Mouse (Mus musculus) adrenal gland, adult 8-10 months (tissue): ENCODE data around the gene AB124611. TPM values are rescaled to one million over a fixed set of nuclear protein-coding genes. Genes with fewer than 3 reads are reported as not detected.
"Not testable (repeated sequence)": the region's sequence is repeated elsewhere in the genome, so short reads cannot be mapped to it uniquely, and the experiment has no call there.

Source experiments
- DNase-seq: peaks from one replicate; pipeline ENCODE4 v3.0.0; 2022
- total RNA-seq, 4 experiments: library from RNA; stranded (reverse); gene quantifications; 2 replicates each; pipeline ENCODE4 v1.2.4; 2022

Gene AB124611
- total RNA-seq, 4 experiments from 2014 or later: 0.77 to 2.3 (median 1.6) TPM

DNA sequence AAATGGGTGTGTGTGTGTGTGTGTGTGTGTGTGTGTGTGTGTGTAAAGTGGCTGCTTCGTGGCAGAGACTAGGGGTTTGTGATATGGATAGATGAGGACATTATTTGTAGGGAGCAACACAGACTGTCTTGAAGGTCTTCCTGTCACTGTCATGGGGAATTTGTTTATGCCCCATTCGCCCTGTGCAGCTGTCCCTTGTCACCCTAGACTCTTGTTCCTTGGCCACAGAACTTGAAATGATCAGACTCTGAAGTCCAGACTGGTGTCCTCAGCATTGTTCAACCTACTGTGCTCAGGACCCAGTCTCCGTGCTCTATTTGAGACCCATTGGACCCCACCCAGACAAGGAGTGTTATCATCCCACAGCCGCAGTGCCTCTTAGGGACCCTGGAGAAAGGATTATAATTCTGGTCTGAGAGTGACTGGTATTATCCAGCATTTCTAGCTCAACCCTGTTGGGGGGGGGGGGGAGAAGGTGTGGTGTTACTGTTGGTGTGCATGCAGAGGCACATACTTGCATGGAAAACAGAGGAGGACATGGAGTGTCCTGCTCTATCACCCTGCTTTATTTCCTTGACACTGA, 39.1 kb downstream of the AB124611 start:
- DNase-seq: no peak

DNA sequence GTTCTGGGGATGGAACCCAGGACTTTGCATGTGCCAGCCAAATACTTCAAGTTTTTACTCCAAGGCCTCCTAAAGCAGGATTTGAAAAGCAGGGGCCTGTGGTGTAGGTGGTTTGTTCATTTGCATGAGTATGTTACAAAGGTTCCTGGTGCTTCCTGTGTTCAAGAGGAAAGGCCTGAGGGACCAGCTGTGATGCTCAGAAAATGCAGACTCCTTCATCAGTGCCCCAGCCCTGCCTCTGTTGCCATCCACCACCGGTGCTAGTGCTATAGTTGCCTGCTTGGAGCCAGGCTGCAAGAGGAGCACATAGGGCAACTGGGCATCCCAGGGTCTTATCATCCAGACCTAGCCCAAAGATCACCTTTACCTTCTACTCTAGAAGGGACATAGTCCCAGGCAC, 40.6 kb downstream of the AB124611 start:
- no peak for DNase-seq

DNA sequence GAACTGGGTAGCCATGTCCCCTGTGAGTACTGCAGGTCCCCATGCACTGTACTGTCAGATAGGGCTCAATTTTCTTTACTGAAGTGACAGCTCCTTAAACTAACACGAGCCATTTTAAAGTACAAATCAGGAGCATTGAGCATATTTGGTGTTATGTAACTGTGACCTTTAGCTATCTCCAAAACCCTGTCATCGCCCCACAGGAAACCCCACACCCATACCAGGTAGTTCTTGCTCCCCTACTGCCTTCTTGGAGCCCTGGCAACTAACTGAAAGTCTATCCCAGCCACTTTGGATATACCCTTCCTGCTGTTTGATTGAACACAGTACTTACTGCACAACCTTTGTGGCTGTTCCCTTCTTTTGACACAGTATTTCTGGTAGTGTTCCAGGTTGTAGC, 41.1 kb downstream of the AB124611 start:
- no peak for DNase-seq

DNA sequence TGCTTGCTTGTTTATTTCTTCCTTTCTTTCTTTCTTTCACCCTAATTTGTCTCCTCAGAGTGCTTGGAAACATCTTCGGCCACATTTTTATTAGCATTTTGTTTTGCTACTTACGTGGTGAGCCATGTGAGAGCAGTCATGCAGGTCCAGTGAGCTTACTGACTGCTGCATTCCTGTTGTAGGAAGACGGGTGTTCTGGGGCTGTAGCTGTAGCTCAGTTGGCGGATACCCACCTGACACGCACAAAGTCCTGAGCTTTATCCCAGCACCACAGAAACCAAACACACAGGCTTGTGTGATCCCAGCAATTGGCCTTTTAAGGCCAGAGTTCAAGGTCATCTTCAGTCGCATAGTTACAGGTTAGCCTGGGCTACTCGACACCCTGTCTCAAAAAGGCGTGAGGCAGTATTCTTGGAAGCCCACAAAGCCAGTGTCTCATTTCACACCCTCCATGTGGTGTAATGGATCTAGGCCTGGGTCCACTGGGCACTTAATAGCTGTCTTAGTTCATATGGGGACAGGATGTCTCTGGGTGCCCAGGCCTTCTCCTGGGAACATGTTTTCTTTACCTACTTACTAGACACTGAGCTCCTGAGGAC, 42.8 kb downstream of the AB124611 start:
- no peak for DNase-seq

DNA sequence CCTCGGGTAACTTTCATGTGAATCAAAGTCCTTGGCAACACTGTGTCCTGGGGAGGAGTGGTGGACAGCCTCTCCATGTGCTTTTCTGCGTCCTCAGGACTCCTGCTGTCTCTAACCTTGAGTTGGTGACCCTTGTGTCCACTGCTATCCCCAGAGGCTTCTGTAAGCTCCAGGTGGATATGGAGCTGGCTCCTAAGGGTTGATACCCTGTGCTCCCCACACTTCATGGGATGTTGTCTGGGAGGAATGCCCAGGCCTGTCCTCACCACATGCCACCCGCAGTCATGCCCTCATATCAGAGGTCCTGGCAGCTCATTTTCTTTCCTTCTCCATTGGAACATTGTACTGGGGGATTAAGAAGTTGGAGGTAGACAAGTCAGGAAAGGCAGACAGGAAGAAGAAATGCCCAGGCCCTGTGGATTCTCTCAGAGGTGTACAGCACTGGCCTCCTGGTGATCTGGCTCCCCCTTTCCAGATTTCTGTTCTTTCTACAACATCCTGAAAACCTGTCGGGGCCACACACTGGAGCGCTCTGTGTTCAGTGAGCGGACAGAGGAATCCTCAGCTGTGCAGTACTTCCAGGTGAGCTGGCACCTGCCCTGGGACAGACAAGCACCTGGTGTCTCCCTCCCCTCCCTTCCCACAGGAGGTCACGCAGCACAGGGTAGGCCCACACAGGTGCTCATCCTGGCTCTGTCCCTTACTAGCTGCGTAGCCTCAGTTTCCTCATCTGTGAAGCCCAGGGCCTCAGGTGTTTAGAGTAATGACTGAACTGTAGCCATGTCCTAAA, 48.2 kb downstream of the AB124611 start:
- no peak for DNase-seq

DNA sequence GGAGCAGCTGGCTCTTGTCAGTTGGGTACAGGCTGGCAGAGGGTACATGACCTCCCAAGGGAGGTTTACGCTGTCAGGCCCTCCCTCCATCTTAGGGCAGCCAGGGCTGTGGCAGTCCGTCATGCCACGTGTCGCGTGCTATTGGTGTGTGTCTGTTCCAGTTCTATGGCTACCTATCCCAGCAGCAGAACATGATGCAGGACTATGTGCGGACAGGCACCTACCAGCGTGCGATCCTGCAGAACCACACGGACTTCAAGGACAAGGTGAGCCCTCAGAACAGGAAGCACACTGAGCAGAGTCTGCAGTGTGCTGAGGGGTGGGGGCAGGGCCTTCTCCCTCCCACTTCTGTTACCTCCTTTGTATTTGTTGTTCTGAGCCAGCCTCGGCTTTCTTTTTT, 49.3 kb downstream of the AB124611 start:
- no peak for DNase-seq

DNA sequence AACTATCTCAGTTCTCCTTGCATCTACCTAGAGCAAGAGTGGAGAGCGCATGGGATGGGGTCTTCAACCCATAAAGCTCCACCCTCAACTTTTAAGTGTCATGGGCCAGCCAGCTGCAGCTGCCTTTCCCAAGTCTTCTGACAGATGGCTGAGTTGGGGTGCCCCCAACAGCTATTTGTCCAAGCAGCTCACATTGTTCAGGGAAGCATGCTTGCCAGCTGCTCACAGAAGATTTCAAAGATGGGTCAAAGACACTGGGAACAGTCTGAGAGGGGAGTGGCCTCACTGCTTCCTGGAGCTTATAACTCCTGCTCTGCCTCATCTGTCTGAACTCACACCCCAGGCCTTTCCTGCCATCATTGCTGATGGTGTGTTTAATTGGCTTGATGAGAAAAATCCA, 50.3 kb downstream of the AB124611 start:
- no peak for DNase-seq

DNA sequence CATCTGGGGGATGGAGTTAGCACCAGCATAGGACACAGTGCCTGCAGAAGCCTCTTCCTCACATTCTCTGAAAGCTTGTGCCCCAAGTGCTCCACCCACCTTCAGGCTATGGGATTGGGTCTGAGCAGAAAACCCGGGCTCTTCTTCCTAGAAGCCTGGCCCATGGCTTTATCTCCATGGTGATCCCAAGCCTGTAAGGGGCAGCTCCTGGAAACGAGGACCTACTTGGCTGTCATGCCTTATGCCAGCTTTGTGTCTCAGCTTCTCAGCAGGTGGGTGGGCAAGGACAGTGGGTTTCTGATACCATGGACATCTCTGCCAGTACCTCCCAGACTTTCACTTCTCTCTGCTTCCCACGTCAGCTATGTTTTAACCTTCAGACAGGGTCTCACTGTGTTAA, 52.2 kb downstream of the AB124611 start:
- DNase-seq: no peak

DNA sequence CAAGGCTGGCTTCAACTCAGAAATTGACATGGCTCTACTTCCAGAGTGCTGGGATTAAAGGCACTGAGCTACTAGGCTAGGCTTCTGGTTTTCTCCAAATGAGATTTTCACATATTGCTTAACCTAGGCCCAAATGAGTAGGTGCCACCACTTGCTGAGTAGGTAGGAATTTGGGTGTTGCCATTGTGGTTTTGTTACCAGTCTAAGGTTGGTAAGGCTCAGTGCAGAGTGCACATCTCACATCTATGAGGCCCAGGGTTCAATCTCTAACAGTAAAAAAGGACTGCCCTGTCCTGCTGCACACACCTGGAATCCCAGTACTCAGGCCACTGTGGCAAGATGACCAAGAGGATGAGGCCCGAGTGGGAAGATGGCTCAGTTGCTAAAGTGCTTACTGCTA, 59.4 kb downstream of the AB124611 start:
- DNase-seq: no peak

DNA sequence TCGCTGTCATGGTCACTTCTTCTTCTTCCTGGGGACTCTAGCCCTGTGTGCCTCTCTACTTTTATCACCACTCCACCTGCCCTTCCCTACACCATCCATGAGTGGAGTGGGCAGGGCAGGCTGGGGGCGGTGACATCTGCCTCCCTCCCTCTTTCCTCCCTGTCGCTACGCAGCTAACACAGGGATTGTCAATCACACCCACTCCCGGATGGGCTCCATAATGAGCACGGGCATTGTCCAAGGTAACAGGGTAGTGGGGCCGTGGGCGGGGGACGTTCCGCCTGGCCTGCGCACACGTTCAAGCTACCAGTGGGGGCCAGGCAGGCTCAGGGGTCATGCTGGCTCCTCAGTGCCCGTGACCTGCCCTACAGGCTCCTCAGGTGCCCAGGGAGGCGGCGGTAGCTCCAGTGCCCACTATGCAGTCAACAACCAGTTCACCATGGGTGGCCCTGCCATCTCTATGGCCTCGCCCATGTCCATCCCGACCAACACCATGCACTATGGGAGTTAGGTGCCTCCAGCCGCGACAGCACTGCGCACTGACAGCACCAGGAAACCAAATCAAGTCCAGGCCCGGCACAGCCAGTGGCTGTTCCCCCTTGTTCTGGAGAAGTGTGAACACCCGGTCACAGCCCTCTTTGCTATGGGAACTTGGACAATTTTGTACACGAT, 61.8 kb downstream of the AB124611 start:
- DNase-seq: no peak

DNA sequence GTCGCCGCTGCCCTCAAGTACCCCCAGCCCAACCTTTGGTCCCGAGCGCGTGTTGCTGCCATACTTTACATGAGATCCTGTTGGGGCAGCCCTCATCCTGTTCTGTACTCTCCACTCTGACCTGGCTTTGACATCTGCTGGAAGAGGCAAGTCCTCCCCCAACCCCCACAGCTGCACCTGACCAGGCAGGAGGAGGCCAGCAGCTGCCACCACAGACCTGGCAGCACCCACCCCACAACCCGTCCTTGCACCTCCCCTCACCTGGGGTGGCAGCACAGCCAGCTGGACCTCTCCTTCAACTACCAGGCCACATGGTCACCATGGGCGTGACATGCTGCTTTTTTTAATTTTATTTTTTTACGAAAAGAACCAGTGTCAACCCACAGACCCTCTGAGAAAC, 62.4 kb downstream of the AB124611 start:
- no peak for DNase-seq

DNA sequence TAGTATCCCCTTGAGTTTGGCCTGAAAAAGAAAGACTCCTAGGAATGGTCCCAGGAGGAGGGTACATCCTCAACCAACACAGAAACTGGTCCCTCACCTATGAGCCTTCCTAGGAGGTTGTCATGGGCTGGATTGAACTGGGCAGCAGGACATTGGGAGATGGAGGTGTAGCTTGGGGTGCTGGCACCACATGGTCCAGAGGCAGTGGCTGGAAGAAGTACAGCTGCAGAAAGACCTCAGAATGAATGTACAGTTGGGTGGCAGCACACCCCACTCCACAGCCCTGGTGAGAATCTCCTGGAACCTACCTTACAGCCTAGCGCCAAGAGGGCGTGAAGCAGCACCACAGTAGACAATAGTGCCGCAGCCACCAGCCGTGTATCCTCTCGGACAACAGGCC, 63.6 kb downstream of the AB124611 start:
- no peak for DNase-seq

DNA sequence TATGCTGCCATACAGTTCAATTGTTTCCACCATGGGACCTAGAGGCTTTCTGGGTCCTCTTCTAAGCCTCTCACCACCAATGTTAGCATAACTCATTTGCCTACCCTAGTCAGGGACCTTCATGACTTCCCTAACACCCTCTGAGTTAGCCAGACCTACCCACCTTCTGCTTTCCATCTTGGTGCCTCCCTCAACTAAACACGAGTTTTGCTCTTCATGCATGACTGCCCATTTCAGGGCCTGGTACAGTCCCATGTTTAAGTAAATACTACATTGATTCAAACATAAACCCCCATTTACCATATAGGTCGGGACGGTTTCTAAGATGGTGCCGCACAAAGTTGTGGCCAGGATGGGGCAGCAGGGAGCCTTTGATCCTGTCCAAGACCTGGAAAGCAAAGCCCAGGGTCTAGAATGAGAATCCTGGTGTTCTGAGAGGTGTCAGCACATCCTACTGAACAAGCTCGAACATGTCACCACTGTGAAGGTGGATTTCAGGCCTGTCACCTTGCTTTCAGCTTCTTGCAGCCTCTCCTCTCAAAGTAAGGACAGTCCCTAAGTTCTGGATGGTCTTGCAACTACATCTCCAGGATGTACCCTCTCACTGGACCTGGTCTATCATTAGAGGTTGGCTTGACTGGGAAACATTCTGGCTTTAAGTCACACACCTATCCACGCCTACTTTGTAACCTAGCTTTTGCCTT, 65.3 kb downstream of the AB124611 start:
- DNase-seq: no peak

DNA sequence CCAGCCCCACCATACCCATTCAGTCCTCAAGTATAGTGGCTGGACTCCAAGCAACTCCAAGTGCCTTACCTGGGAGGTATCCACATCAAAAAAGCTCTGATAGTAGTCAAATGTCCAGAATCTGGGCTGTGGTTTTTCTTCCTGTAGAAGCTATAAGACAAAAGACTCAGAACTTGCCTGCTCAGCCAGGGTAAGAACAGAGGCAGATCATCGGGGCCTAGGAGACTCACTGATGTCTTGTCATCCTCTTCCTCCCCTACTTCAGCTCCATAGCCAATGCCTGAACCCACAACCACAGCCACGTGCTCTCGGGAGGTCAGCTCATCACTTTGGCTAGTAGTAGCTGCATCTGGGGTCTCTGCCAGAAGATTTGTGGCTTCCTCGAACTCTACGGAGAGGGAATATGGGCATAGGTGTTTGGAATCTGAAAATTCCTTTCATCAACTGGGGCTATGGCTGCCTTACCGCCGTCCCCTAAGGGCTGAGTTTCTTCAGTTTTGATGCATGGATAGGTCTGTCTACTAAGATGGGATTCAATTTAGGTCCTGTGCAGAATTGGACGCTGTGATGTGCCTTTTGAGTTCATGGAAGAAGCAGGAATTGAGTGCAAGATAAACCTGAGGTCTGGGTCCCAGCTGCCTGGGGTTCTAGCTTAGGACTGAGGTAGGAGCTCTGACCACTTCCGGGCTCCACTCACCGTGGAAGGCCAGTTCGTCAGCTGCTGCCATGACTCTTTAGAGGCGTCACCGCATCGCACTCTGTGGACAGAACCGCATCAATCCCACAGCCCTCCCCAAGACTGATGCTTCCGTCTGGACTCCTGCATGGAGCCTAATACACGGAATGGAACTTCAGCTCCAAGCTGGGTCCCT, 66.1 kb downstream of the AB124611 start:
- DNase-seq: no peak

DNA sequence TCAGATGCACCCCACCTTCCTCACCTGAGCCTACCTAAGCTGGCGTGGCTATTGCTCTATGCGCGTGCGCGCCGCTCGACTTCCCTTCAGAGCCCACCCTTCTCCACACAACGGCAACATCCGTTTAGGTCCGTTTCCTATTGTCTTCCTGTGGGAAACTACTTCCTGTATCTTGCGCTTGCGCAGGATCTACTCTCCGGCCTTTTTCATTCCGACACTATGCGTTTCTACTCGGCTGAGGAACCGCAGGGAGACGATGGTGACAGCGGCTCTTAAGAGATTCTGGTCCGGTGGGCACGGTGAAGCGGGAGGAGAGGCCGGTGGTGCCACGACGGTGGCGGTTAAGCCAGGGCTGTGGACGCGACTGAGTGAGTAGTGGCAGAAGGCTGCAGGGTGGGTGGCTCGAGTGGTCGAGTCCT, 66.7 kb downstream of the AB124611 start, which contains the start of the genes Timm29 and Yipf2:
Timm29 (plus strand) TSS at position 20 of the 419 bp plus-strand sequence.
Yipf2 (minus strand) TSS at position 126 of the 419 bp plus-strand sequence.
- DNase-seq: peak; percentile 88

DNA sequence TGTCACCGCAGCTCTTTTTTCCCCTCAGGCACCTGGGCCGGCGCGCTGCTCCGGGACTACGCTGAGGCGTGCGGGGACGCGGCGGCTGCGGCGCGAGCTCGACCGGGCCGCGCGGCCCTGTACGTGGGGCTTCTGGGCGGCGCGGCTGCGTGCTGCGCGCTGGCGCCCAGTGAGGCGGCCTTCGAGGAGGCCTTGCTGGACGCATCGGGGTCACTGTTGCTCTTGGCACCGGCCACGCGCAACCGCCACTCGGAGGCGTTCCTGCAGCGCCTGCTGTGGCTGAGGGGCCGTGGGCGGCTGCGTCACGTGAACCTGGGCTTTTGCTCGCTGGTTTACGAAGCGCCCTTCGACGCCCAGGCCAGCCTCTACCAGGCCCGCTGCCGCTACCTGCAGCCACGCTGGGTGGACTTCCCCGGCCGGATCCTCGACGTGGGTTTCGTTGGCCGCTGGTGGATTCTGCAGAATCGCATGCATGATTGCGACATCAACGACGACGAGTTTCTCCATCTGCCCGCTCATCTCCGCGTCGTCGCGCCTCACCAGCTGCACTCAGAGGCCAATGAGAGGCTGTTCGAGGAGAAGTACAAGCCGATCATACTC, 67.2 kb downstream of the AB124611 start:
- peak; percentile 65 for DNase-seq

DNA sequence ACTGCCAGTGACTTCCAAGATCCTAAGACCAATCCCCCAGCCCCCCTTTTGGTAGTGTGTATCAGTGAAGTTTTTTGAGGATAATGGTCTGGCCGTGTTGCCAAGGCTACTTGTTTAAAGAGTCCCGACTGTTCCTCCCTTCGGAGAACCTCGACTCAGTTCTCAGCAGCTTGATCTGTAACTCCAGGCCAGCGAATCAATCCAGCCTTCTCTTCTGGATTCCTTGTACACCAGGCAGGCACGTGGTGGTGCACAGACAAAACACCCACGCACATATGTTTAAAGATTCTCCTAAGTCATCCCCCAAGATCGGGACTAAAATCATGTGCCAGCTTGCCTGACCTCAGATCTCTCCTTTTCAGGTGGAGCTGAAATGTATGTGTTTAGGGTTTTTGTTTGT, 68.4 kb downstream of the AB124611 start:
- not testable (repeated sequence) for DNase-seq

DNA sequence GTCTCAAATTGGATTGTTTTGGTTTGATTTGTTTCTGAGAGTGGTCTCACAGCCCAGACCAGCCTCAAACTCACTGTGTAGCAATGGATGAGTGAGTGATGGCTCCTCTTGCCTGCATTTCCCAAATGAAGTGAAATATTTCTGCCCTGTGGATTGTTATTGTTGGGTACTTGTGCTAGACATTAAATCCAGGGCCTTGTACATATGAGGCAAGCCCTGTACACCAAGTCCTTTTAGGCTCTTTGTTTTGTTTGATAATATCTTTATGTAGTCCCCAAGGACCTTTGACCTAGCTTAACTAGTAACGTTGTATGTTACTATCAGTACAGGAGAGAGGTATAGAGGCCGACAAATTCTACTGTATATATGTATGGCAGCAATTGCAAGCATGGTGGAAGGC, 68.9 kb downstream of the AB124611 start:
- DNase-seq: no peak
